Mouse (Mus musculus) CH12.LX (cell line): Measurements from ENCODE around the gene Pdpk1. TPM values are rescaled to one million over a fixed set of nuclear protein-coding genes. Genes with fewer than 3 reads are reported as not detected.
"Not testable (repeated sequence)": the region's sequence is repeated elsewhere in the genome, so short reads cannot be mapped to it uniquely, and the experiment has no call there.

ENCODE experiments used
- DNase-seq: peaks from one replicate; pipeline ENCODE4 v3.0.0-alpha.2; 2013; ENCODE audit errors: extremely low read depth
- H3K27ac ChIP-seq: 2 replicates; pipeline ENCODE4 v1.5.1; 2012; ENCODE audit warnings: low read depth, mild to moderate bottlenecking, control low read depth, moderate library complexity; ENCODE audit not compliant: insufficient read depth
- H3K27me3 ChIP-seq: replicated peaks from 2 replicates; pipeline ENCODE3; 2012; ENCODE audit warnings: inconsistent platforms
- H3K36me3 ChIP-seq, 2 experiments: replicated peaks in 1 of 2; 2 replicates each; pipeline versions ENCODE3 to v1.6.1; 2012; ENCODE audit warnings: inconsistent platforms in 1 of 2, low read length in 1 of 2, mild to moderate bottlenecking in 1 of 2, mixed read lengths in 1 of 2, moderate library complexity in 1 of 2; ENCODE audit not compliant: control insufficient read depth in 1 of 2, insufficient read depth in 1 of 2
- H3K4me1 ChIP-seq, 2 experiments: 2 replicates each; pipeline ENCODE4 v1.6.1; 2012; ENCODE audit warnings: inconsistent platforms in 1 of 2, moderate library complexity in 1 of 2; ENCODE audit not compliant: insufficient read depth in 2 of 2, control insufficient read depth in 1 of 2
- H3K4me2 ChIP-seq: 2 replicates; pipeline ENCODE4 v1.6.1; 2012; ENCODE audit warnings: low read depth, mild to moderate bottlenecking, control low read depth; ENCODE audit not compliant: poor library complexity, insufficient read depth, severe bottlenecking
- H3K4me3 ChIP-seq, 3 experiments: fragments of 150-350 bp in 1 of 3; sonication (generic) in 1 of 3; replicated peaks in 1 of 3; 2 replicates each; pipeline versions ENCODE3 to v1.5.1; 2011 to 2012; ENCODE audit warnings: low read depth in 2 of 3, low read length in 2 of 3, mild to moderate bottlenecking in 2 of 3, moderate library complexity in 2 of 3, control low read depth in 1 of 3, improper control_type of control experiment in 1 of 3, inconsistent platforms in 1 of 3, mixed read lengths in 1 of 3; ENCODE audit not compliant: poor library complexity in 1 of 3
- H3K79me2 ChIP-seq: replicated peaks from 2 replicates; pipeline ENCODE4 v1.6.1; 2012; ENCODE audit warnings: mild to moderate bottlenecking, moderate library complexity; ENCODE audit not compliant: control insufficient read depth, poor library complexity, insufficient read depth, severe bottlenecking; ENCODE audit errors: extremely low read depth
- H3K9ac ChIP-seq: 2 replicates; pipeline ENCODE4 v1.6.1; 2012; ENCODE audit warnings: low read depth, mild to moderate bottlenecking, control low read depth, moderate library complexity; ENCODE audit not compliant: insufficient read depth
- H3K9me3 ChIP-seq: replicated peaks from 2 replicates; pipeline ENCODE3; 2012; ENCODE audit warnings: low read length, inconsistent platforms, mixed read lengths
- CHD1 ChIP-seq: IDR thresholded peaks from 2 replicates; pipeline ENCODE4 v1.6.1; 2012; ENCODE audit warnings: low read depth, low read length, improper control_type of control experiment, inconsistent platforms
- CHD2 ChIP-seq: IDR thresholded peaks from 2 replicates; pipeline ENCODE4 v1.6.1; 2011; ENCODE audit warnings: low read length, improper control_type of control experiment
- E2F4 ChIP-seq: IDR thresholded peaks from 2 replicates; pipeline ENCODE4 v1.6.1; 2011; ENCODE audit warnings: low read depth, low read length, improper control_type of control experiment; ENCODE audit not compliant: insufficient replicate concordance
- ELF1 ChIP-seq: IDR thresholded peaks from 2 replicates; pipeline ENCODE4 v1.6.1; 2014; ENCODE audit warnings: low read depth, mild to moderate bottlenecking, inconsistent platforms, low read length, improper control_type of control experiment
- EP300 ChIP-seq: IDR thresholded peaks from 2 replicates; pipeline ENCODE4 v1.6.1; 2011; ENCODE audit warnings: low read length, improper control_type of control experiment
- IRF4 ChIP-seq: IDR thresholded peaks from 2 replicates; pipeline ENCODE4 v1.6.1; 2014; ENCODE audit warnings: low read depth, mild to moderate bottlenecking, inconsistent platforms, low read length, improper control_type of control experiment
- JUN ChIP-seq: IDR thresholded peaks from 2 replicates; pipeline ENCODE4 v1.6.1; 2011; ENCODE audit warnings: low read depth, mild to moderate bottlenecking, low read length, improper control_type of control experiment, moderate library complexity; ENCODE audit not compliant: insufficient read depth
- KAT2A ChIP-seq: IDR thresholded peaks from 2 replicates; pipeline ENCODE4 v1.6.1; 2012; ENCODE audit warnings: low read length, improper control_type of control experiment, inconsistent platforms; ENCODE audit not compliant: insufficient replicate concordance
- MAZ ChIP-seq: IDR thresholded peaks from 2 replicates; pipeline ENCODE4 v1.6.1; 2012; ENCODE audit warnings: low read depth, mild to moderate bottlenecking, inconsistent platforms, low read length, improper control_type of control experiment, moderate library complexity
- MEF2A ChIP-seq: IDR thresholded peaks from 2 replicates; pipeline ENCODE4 v1.6.1; 2014; ENCODE audit warnings: low read depth, mild to moderate bottlenecking, inconsistent platforms, low read length, improper control_type of control experiment, borderline replicate concordance
- MYC ChIP-seq: IDR thresholded peaks from 2 replicates; pipeline ENCODE4 v1.6.1; 2011; ENCODE audit warnings: low read depth, mild to moderate bottlenecking, improper control_type of control experiment, low read length
- NRF1 ChIP-seq: IDR thresholded peaks from 2 replicates; pipeline ENCODE4 v1.6.1; 2014; ENCODE audit warnings: low read depth, mild to moderate bottlenecking, inconsistent platforms, low read length, improper control_type of control experiment, moderate library complexity
- POLR2A ChIP-seq: IDR thresholded peaks from 2 replicates; pipeline ENCODE4 v1.6.1; 2011; ENCODE audit warnings: low read depth, mild to moderate bottlenecking, improper control_type of control experiment, low read length
- POLR2AphosphoS2 ChIP-seq: IDR thresholded peaks from 2 replicates; pipeline ENCODE4 v1.6.1; 2011; ENCODE audit warnings: low read depth, low read length, improper control_type of control experiment
- RCOR1 ChIP-seq: conservative IDR thresholded peaks from 2 replicates; pipeline ENCODE4 v1.6.1; 2012; ENCODE audit warnings: low read depth, mild to moderate bottlenecking, inconsistent platforms, low read length, improper control_type of control experiment
- SIN3A ChIP-seq: IDR thresholded peaks from 2 replicates; pipeline ENCODE4 v1.6.1; 2012; ENCODE audit warnings: low read length, improper control_type of control experiment, inconsistent platforms
- SMC3 ChIP-seq: IDR thresholded peaks from 2 replicates; pipeline ENCODE4 v1.6.1; 2011; ENCODE audit warnings: low read depth, low read length, improper control_type of control experiment
- TBP ChIP-seq: conservative IDR thresholded peaks from 2 replicates; pipeline ENCODE4 v1.6.1; 2011; ENCODE audit warnings: low read depth, low read length, improper control_type of control experiment
- UBTF ChIP-seq: IDR thresholded peaks from 2 replicates; pipeline ENCODE4 v1.6.1; 2012; ENCODE audit warnings: low read depth, mild to moderate bottlenecking, inconsistent platforms, low read length, improper control_type of control experiment, moderate library complexity
- USF1 ChIP-seq: IDR thresholded peaks from 2 replicates; pipeline ENCODE4 v1.6.1; 2014; ENCODE audit warnings: low read depth, mild to moderate bottlenecking, inconsistent platforms, low read length, improper control_type of control experiment
- ZC3H11A ChIP-seq: IDR thresholded peaks from 2 replicates; pipeline ENCODE4 v1.6.1; 2012; ENCODE audit warnings: low read depth, mild to moderate bottlenecking, inconsistent platforms, low read length, improper control_type of control experiment
- ZKSCAN1 ChIP-seq: IDR thresholded peaks from 2 replicates; pipeline ENCODE4 v1.6.1; 2012; ENCODE audit warnings: low read depth, inconsistent platforms, low read length, improper control_type of control experiment, borderline replicate concordance
- ZMIZ1 ChIP-seq: IDR thresholded peaks from 2 replicates; pipeline ENCODE4 v1.6.1; 2012; ENCODE audit warnings: low read depth, mild to moderate bottlenecking, inconsistent platforms, low read length, improper control_type of control experiment
- ZNF384 ChIP-seq: IDR thresholded peaks from 2 replicates; pipeline ENCODE4 v1.6.1; 2012; ENCODE audit warnings: low read depth, low read length, improper control_type of control experiment, inconsistent platforms
- dilution Hi-C: fragments of 300-500 bp; cut with MboI; formaldehyde crosslinking; loops from 2 replicates; pipeline ENCODE4 v1.14.3; 2020; ENCODE audit warnings: low sequenced_read_pairs; ENCODE audit not compliant: extremely low pct_unique_long_range_greater_than_20kb, extremely low pct_ligation_motif_present
- in situ Hi-C: fragments of 300-500 bp; cut with MboI; formaldehyde crosslinking; loops from 3 replicates; pipeline ENCODE4 v1.14.3; 2019; ENCODE audit warnings: low sequenced_read_pairs, low pct_ligation_motif_present, low pct_unique_long_range_greater_than_20kb, mixed read lengths
- polyA plus RNA-seq: library from polyadenylated mRNA; unstranded; fragments of >175 nt; gene quantifications from 2 replicates; pipeline ENCODE4 v1.2.1, GENCODE M21; 2012; ENCODE audit warnings: low read depth; ENCODE audit not compliant: insufficient read length
- total RNA-seq, 2 experiments: library from RNA; depleted of rRNA; stranded (reverse); fragments of 300-350 nt in 1 of 2; fragments of >200 nt in 1 of 2; gene quantifications; 2 replicates each; pipeline ENCODE4 v1.2.3; 2012 to 2014

Gene Pdpk1
- total and polyA plus RNA-seq, 3 experiments = 12.2 to 17.0 (median 15.9) TPM

GRCm38 (mm10) chr17:24090575-24090974 is 60.1 kb downstream of the Pdpk1 start:
- Histone ChIP-seq H3K4me1 (peaks cover 5 to 9% of the 10 kb centered on the region in 2 experiments), H3K36me3 (peaks cover 21 to 71% of the 10 kb centered on the region in 2 experiments), H3K79me2 (no peaks in the 10 kb centered on the region), H3K27me3 (no peaks in the 10 kb centered on the region), H3K27ac (no peak overlapping the region), H3K4me2 (no peak overlapping the region), H3K4me3 (no peak overlapping the region), H3K9me3 (no peaks in the 10 kb centered on the region), H3K9ac (no peak overlapping the region)
- in situ Hi-C loops = no loop called here
- TF ChIP-seq EP300 (no peak), MEF2A (no peak), TBP (no peak), MYC (no peak), SIN3A (no peak), RCOR1 (no peak)
- DNase-seq = no peak
- dilution Hi-C loops = no loop called here

DNA sequence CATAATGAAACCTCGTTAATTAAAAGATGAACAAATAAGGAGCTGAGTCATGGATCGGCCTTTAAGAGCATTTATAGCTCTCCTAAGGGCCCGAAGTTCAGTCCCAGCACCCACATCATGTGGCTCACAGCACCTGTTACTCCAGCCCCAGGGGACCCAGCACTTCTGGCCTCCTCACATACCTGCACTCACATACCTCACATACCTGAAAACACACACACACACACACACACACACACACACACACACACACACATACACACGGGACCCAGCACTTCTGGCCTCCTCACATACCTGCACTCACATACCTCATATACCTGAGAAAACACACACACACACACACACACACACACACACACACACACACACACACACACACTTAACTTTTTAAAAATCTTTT is 64.3 kb downstream of the Pdpk1 start:
- not testable (repeated sequence) for DNase-seq

GRCm38 (mm10) chr17:24084593-24084992 is 66.1 kb downstream of the Pdpk1 start:
- Histone ChIP-seq H3K4me3 (no peak overlapping the region), H3K4me2 (peak overlapping the region; percentile 88), H3K79me2 (no peaks in the 10 kb centered on the region), H3K9me3 (peaks cover 2% of the 10 kb centered on the region), H3K4me1 (peaks cover 10 to 31% of the 10 kb centered on the region in 2 experiments), H3K27me3 (no peaks in the 10 kb centered on the region), H3K27ac (no peak overlapping the region), H3K9ac (no peak overlapping the region), H3K36me3 (peaks cover 12 to 63% of the 10 kb centered on the region in 2 experiments)
- peak; percentile 89 for DNase-seq
- in situ Hi-C loops = no loop called here
- dilution Hi-C loops = no loop called here
- no peak for TF ChIP-seq ZKSCAN1
- TF ChIP-seq SMC3 = peak; percentile 16
- no peak for TF ChIP-seq UBTF
- no peak for TF ChIP-seq ZNF384
- peak; percentile 43; the same call in 1 of the 2 replicates for TF ChIP-seq ELF1
- TF ChIP-seq CHD2 = no peak
- TF ChIP-seq JUN = no peak
- TF ChIP-seq IRF4 = peak; percentile 33; the same call in 1 of the 2 replicates
- peak; percentile 58; the same call in 1 of the 2 replicates for TF ChIP-seq MYC
- TF ChIP-seq EP300 = 0 out of 2 replicates have a peak, but pooled peaks have one; percentile 63
- TF ChIP-seq SIN3A = 0 out of 2 replicates have a peak, but pooled peaks have one; percentile 47
- TF ChIP-seq MEF2A = peak; percentile 24; the same call in 1 of the 2 replicates
- TF ChIP-seq ZC3H11A = no peak
- no peak for TF ChIP-seq RCOR1
- no peak for TF ChIP-seq CHD1
- no peak for TF ChIP-seq USF1
- TF ChIP-seq POLR2AphosphoS2 = no peak
- no peak for TF ChIP-seq MAZ
- TF ChIP-seq KAT2A = no peak
- TF ChIP-seq E2F4 = no peak
- TF ChIP-seq NRF1 = no peak; the same call in 1 of the 2 replicates
- no peak for TF ChIP-seq POLR2A
- no peak for TF ChIP-seq TBP
- no peak for TF ChIP-seq ZMIZ1

More for the DNA sequence above, 64.3 kb downstream of the Pdpk1 start:
- H3K4me2 ChIP-seq, H3K9ac ChIP-seq, H3K79me2 ChIP-seq, H3K4me3 ChIP-seq, H3K27me3 ChIP-seq, H3K27ac ChIP-seq, H3K9me3 ChIP-seq, dilution Hi-C loops, in situ Hi-C loops: not testable (repeated sequence)
- Histone ChIP-seq H3K36me3 (peaks cover 18 to 62% of the 10 kb centered on the region in 2 experiments), H3K4me1 (peaks cover 10 to 31% of the 10 kb centered on the region in 2 experiments)
